Mouse (Mus musculus) lung, adult 2 months (tissue): ENCODE data around the gene Gab1. TPM values are rescaled to one million over a fixed set of nuclear protein-coding genes. Genes with fewer than 3 reads are reported as not detected.

Experiments used
- DNase-seq: peaks from one replicate; pipeline ENCODE4 v3.0.0; 2022
- H3K4me1 ChIP-seq: fragments of 200-500 bp; 2 replicates; pipeline ENCODE4 v1.6.1; 2011; ENCODE audit warnings: low read length; ENCODE audit not compliant: control insufficient read depth, insufficient read depth
- H3K4me3 ChIP-seq: fragments of 200-500 bp; replicated peaks from 2 replicates; pipeline ENCODE3; 2011; ENCODE audit warnings: low read depth, mild to moderate bottlenecking, control low read depth, low read length; ENCODE audit errors: extremely low read depth
- CTCF ChIP-seq: fragments of 200-500 bp; IDR thresholded peaks from 2 replicates; pipeline ENCODE4 v1.5.1; 2011; ENCODE audit warnings: mild to moderate bottlenecking, low read length, control low read depth; ENCODE audit not compliant: insufficient read depth
- POLR2A ChIP-seq: fragments of 200-500 bp; IDR thresholded peaks from 2 replicates; pipeline ENCODE4 v1.6.1; 2011; ENCODE audit warnings: low read depth, mild to moderate bottlenecking, control low read depth, low read length, borderline replicate concordance; ENCODE audit errors: extremely low read depth
- WGBS: fragments of 180-500 bp; shearing (Covaris S2); methylation state at CpG from one replicate; pipeline ENCODE4 v1.1.7; 2018; 5-methylcytosine and 5-hydroxymethylcytosine counted together
- polyA plus RNA-seq: library from polyadenylated mRNA; depleted of rRNA; stranded (reverse); fragments of >200 nt; gene quantifications from 2 replicates; pipeline ENCODE4 v1.2.3, GENCODE M21; 2012

Gab1 gene
- polyA plus RNA-seq, 1 experiment, result 49.5 TPM

GRCm38 (mm10) chr8:80815179-80815578, 65.1 kb downstream of the Gab1 start:
- DNase-seq, result no peak
- Histone ChIP-seq H3K4me3 (no peak overlapping the region), H3K4me1 (peaks cover 30% of the 10 kb centered on the region)
- no peak for TF ChIP-seq CTCF
- TF ChIP-seq POLR2A, result no peak
- 36% methylated on average over 6 of the region's 6 CpGs for WGBS

- DNase-seq, result no peak
- 24% methylated on average over 13 of the region's 13 CpGs for WGBS
- TF ChIP-seq POLR2A (no peak), CTCF (no peak)
Observed at GRCm38 (mm10) chr8:80814087-80814791, 66.1 kb downstream of the Gab1 start.

GRCm38 (mm10) chr8:80813439-80813838, 66.9 kb downstream of the Gab1 start:
- peaks cover 32% of the 10 kb centered on the region for H3K4me1 ChIP-seq
- no peak overlapping the region for H3K4me3 ChIP-seq
- no peak for DNase-seq
- WGBS, result 72% methylated on average over 5 of the region's 5 CpGs
- TF ChIP-seq POLR2A (no peak), CTCF (peak; percentile 40)

More at GRCm38 (mm10) chr8:80814087-80814791, 66.1 kb downstream of the Gab1 start:
- Histone ChIP-seq H3K4me1 (peaks cover 30% of the 10 kb centered on the region), H3K4me3 (no peak overlapping the region)

GRCm38 (mm10) chr8:80811591-80811991, 68.7 kb downstream of the Gab1 start:
- H3K4me3 ChIP-seq, result no peak overlapping the region
- H3K4me1 ChIP-seq, result peaks cover 32% of the 10 kb centered on the region
- 21% methylated on average over 4 of the region's 4 CpGs for WGBS
- TF ChIP-seq CTCF, result no peak
- TF ChIP-seq POLR2A, result no peak
- DNase-seq, result no peak

- Histone ChIP-seq H3K4me3 (no peak overlapping the region), H3K4me1 (peaks cover 32% of the 10 kb centered on the region)
- DNase-seq, result no peak
- WGBS, result 30% methylated on average over 4 of the region's 4 CpGs
- TF ChIP-seq CTCF, result no peak
- TF ChIP-seq POLR2A, result no peak
Observed at GRCm38 (mm10) chr8:80810916-80811315, 69.4 kb downstream of the Gab1 start.

- Histone ChIP-seq H3K4me3 (no peak overlapping the region), H3K4me1 (peaks cover 31% of the 10 kb centered on the region)
- DNase-seq, result no peak
- 81% methylated on average over 5 of the region's 5 CpGs for WGBS
- no peak for TF ChIP-seq POLR2A
- no peak for TF ChIP-seq CTCF
Observed at GRCm38 (mm10) chr8:80810442-80810841, 69.9 kb downstream of the Gab1 start.

- no peak for DNase-seq
- 26% methylated on average over 13 of the region's 13 CpGs for whole genome bisulfite sequencing
- H3K4me1 ChIP-seq, result peaks cover 36% of the 10 kb centered on the region
- TF ChIP-seq CTCF (no peak), POLR2A (no peak)
- H3K4me3 ChIP-seq, result no peak overlapping the region
Observed at GRCm38 (mm10) chr8:80807807-80808505, 72.4 kb downstream of the Gab1 start.

GRCm38 (mm10) chr8:80804066-80804619, 76.2 kb downstream of the Gab1 start:
- WGBS, result 28% methylated on average over 4 of the region's 4 CpGs
- peaks cover 21% of the 10 kb centered on the region for H3K4me1 ChIP-seq
- no peak for TF ChIP-seq CTCF
- TF ChIP-seq POLR2A, result no peak
- H3K4me3 ChIP-seq, result no peak overlapping the region
- no peak for DNase-seq

GRCm38 (mm10) chr8:80798778-80799177, 81.5 kb downstream of the Gab1 start:
- WGBS, result 93% methylated on average over 3 of the region's 3 CpGs
- Histone ChIP-seq H3K4me1 (peaks cover 5% of the 10 kb centered on the region), H3K4me3 (no peak overlapping the region)
- TF ChIP-seq CTCF, result 0 out of 2 replicates have a peak, but pooled peaks have one; percentile 16
- no peak for TF ChIP-seq POLR2A
- DNase-seq, result no peak
